Mouse (Mus musculus) liver, embryonic 14.5 days (tissue): ENCODE results near the gene Serping1.

Experiments
- CTCF ChIP-seq: IDR thresholded peaks from 2 replicates; pipeline ENCODE4 v1.5.1; 2016; ENCODE audit warnings: antibody characterized with exemption, low read depth, control low read depth
- EP300 ChIP-seq: IDR thresholded peaks from 2 replicates; pipeline ENCODE4 v1.6.1; 2016; ENCODE audit warnings: antibody characterized with exemption, low read depth

- TF ChIP-seq CTCF (no peak), EP300 (no peak)
These were observed 25.1 kb downstream of the Serping1 start for GRCm38 (mm10) chr2:84750115-84750514.
